Mouse (Mus musculus) G1E-ER4 (cell line): ENCODE results near the gene Gm26602. TPM values are rescaled to one million over a fixed set of nuclear protein-coding genes. Genes with fewer than 3 reads are reported as not detected.

Experiments used
- GATA1 ChIP-seq: IDR thresholded peaks from one replicate; pipeline ENCODE4 v1.8.0; 2012; ENCODE audit warnings: low read length, inconsistent platforms
- polyA plus RNA-seq: library from polyadenylated mRNA; stranded (reverse); fragments of >175 nt; gene quantifications from 2 replicates; pipeline ENCODE4 v1.2.3, GENCODE M21; 2012

Gm26602 gene
- polyA plus RNA-seq, 1 experiment = not detected

DNA sequence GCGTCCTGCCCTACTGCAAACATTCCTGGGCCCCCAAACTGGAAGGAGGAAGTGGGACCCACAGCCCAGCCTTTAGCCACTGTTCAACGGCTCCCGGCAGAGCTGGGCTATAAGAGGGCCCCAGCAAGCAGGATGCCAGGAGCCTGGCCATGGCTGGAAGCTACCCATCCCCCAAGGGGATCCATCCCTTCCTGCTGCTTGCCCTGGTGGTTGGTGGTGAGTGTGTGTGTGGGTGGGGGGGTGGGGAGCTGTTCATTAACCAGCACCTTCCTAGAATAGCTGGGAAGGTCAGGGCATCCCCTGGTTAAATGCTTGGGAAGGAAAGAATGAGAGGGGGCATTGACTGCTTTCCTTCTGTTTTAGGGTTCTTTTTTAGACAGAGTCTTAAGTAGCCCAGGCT, 31.1 kb upstream of the Gm26602 start:
- TF ChIP-seq GATA1 = no peak

DNA sequence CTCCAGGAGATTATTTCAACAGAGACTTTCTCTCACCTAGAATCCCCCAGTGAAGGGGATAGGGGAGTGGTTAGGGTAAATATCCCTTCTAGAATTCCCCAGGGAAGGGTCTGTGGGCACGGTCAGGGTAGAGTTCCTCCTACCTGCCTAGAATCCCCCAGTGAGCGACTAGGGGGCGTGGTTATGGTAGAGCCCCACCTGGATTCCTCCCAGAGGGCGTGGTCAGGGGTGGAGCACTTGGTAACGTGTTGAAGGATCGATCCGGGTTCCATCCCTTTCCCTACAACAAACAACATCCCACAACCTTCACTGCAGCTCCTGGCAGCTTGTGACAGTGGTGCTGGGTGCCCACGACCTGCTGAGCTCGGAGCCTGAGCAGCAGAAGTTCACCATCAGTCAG, 29.9 kb upstream of the Gm26602 start:
- TF ChIP-seq GATA1 = no peak

DNA sequence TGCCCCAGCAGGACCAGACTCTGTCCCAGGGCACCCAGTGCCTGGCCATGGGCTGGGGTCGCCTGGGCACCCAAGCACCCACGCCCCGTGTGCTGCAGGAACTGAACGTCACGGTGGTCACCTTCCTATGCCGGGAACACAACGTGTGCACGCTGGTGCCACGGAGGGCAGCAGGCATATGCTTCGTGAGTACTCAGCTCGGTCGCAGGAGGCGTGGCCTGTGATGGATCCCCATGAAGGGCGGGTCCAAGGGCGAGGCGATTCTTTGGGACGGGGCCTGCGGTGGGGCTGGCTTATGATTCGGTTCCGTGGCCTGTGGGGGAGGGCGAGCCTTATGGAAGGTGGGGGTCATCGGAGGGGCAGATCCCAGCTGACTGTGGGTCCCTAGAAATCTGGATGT, 28.7 kb upstream of the Gm26602 start:
- TF ChIP-seq GATA1 = no peak

DNA sequence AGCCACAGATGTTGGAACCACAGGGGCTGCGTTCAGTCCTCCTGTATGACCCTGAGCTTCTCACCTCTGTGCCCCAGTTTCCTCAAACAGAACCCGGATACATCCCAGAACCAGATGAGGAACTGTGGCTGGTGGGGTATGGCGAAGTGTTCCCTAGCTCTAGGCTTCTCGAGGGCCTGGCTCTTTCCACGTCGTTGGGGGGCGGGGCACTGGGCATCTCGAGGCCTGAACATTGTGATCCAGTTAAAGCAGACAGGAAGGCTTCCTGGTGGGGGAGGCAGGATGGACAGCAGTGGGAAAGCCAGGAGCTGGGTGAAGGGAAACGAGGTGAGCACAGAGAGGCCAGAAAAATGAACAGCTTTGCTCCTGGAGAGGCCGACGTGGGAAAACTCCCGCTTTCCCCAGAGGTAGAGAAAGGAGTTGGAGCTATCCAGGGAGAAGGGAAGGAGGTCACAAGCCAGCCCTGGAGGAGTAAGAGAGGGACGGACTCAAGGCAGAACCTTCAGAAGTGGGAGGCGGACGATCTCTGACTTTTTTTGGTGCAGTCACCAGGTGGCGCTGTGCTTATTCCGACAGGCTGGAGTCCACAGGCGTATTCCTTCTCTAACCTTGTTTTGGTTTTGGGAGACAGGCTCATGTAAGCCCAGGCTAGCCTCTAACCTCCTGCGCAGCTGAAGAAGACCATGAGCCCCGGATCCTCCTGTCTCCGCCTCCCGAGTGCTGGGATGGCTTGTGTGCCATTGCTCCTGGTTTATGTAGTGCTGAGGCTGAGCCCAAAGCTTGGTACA, 27.2 kb upstream of the Gm26602 start:
- TF ChIP-seq GATA1 = no peak

DNA sequence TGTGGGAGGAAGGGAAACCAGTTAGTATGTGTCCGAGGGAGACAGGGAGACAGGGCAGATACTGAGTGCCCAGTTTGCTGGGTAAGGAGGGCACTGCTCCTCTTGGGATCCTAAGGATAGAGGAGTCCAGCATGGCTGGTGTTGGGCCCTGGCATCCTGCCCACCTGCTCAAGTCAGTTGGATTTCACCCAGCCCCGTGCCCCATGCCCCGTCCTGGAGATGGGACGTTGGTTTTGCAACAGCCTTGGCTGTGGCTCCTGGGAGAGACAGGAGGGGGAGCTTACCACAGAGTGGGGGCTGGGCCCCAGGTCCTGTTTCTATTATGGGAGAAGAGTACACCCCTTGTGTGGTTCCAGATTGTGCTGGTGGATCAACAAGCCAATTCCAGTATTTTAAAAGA, 26.2 kb upstream of the Gm26602 start:
- TF ChIP-seq GATA1 = no peak

DNA sequence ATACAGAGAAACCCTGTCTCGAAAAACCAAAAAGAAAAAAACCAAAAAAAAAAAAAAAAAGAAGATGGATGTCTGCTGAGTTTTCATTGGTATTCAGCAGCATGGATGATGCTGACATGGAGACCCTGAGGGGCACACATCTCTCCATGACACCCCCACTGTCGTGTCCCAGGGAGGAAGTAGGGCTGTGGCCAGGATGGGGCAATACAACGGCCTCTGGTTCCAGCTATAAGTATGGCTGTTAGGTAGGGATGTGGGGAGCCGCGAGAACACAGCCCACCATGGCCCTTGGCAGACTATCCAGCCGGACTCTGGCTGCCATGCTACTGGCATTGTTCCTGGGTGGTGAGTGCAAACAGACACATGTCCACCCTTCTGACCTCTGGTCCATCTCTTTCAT, 24.6 kb upstream of the Gm26602 start, which contains the start of gene Elane:
Gene Elane, plus strand, starts transcription at position 194 of the 400 bp plus-strand sequence.
- TF ChIP-seq GATA1 = no peak

DNA sequence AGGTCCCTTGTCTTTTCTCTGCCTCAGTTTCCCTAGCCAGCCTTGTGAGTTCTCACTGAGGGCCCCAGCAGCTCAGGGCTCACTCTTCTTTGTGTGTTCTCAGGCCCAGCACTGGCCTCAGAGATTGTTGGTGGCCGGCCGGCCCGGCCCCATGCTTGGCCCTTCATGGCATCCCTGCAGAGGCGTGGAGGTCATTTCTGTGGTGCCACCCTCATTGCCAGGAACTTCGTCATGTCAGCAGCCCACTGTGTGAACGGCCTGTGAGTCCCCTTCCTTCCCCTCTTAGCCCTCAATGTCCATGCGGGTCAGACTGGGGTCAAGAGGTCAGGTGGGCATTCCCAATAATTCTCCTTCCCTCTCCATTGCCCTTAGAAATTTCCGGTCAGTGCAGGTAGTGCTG, 24.0 kb upstream of the Gm26602 start:
- no peak for TF ChIP-seq GATA1

DNA sequence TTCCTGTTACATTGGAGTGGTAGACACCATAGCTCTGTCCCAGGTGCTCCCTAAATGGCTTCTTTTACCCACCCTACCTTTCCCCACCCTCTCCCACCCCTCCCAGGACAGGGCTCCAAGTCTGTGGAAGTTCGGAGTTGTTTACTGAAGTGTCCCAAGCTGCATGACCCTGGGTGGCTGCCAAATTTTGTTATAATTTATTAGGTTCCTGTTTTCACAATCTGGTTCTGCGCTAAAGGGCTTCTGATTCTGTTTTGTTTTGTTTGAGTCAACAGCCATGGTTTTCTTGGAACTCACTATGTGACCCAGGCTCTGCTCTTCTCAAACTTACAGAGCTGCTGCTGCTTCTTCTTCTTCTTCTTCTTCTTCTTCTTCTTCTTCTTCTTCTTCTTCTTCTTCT, 21.3 kb upstream of the Gm26602 start:
- TF ChIP-seq GATA1 = no peak

DNA sequence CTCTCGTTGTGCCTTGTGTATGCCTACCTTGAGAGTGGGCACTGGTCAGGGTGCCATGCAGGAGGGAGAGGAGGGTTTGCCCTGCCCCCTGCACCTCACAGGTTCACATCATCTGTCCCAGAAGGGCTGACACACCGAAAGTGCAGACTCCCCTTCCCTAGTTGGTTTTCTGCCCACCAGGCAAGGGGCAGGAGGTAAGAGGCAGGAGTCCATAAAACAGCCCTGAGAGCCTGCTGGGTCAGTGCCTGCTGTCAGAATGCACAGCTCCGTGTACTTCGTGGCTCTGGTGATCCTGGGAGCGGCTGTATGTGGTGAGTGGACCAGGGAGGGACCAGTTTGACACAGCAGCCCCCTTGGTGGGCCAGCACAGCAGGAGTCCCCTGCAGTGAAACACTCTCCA, 20.0 kb upstream of the Gm26602 start, which contains the start of gene Cfd:
Gene Cfd, plus strand, starts transcription at position 184 of the 400 bp plus-strand sequence.
- no peak for TF ChIP-seq GATA1

DNA sequence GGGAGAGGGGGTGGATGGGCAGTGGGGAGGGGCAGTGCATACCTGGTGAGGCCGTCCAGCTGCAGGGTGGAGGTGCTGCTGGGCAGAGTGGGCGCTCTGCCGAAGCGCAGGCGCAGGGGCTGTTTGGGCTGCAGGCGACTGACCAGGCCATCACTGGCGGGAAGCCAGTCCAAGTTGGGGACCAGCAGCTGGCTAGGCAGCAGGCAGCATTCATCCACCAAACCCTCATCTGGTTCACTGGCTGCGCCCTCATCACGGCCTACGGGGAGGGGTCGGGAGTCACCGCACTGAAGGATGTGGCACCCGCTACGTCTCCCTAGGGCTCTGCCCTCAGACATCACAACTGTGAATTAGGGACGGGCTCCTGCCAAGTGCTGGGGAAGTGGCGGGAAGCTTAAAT, 14.3 kb upstream of the Gm26602 start:
- no peak for TF ChIP-seq GATA1

DNA sequence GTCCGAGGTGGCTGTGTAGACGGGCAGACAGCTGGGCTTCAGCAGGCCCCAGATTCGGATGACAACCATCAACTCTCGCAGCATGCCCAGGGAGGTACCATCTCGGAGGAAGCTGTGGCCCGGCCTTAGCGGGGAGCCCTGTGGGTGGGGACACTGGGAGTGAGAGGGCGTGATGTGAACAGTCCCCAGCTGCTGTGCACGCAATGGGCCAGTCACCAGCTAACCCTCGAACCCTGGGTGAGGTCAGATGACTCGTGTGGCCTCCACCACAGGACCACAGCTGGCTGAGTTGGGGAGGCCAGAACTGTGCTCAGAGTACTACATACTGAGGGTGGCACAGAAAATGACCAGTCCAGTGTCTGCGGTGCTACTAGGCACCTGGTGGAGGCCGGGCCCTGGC, 13.8 kb upstream of the Gm26602 start:
- TF ChIP-seq GATA1 = no peak

DNA sequence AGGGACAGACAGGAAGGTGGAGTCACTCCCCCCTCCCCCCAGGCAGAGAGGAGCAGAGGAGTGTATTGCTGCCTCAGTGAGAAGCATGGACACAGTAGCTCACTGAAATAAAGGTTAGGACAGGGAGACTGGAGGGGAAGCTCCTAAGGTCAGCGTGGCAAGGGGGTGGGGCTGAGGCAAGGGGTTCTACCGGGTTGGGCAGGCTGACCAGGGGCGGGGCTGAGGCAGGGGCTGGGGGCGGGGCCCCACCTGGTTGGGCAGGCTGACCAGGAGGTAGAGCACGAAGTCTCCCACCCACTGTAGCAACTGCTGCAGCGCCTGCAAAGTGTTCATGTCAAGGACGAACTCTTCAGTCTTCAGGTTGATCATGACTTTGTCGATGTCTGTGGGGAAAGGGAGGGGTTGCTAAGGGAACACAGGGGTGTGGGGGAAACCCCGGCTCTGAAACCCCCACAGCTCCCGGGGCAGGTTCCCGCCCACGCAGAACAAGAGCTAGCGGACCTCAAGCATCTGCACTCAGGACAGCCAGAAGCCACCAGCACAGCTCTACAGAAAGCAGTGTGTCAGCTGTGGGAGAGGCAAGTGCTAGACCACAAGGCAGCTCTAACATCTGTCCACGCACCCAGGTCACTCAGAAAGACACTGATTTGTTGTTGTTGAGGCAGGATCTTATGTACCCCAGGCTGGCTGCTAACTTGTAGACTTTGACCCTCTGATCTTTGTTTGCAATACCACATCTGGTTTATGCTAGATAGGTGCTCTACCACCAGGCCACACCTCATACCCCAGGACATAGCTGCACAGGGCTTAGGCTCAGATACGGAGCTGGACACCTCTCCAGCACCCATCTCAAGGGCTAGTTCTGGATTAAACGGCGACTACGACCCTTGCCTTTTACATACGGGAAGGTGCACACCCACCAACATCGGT, 13.1 kb upstream of the Gm26602 start:
- TF ChIP-seq GATA1 = no peak

DNA sequence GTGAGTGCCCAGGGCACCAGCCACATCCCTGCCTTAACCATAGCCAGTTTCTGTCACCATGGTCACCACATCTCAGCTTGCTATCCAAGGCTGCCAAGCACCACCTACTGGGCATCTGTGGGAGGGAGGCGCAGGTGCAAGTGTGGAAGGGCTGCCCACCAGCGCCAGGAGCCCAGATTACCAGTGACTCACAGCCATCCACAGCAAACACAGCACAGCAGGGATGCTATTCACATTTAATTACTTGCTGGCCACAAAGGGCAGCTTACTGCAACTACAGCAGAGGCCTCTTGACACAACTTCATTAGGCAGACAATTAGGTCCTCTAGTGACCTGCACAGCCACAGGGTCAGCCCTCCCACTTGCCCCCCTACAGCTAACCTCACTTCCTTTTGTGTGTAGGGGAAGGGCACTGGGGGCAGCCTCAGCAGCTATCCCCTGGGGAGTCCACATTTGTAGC, 9.7 kb upstream of the Gm26602 start:
- no peak for TF ChIP-seq GATA1

DNA sequence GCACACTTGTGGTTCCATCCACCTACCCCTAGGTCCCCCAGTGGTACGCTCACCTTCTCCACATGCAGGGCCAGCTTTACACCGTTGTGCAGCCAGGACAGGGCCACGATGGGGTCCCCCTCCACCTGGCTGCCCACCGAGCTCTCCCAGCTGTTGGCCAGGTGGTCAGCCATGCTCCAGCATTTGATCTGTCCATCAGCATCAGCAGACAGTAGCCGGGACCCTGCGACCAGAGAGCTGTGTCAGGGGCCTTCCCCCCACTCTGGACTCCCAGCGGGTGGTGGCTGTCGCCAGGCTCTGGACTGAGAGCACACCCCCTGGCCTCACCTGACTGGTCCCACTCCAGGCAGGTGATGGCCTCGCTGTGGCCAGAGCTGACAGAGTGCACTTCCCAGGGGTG, 3.9 kb upstream of the Gm26602 start:
- no peak for TF ChIP-seq GATA1

DNA sequence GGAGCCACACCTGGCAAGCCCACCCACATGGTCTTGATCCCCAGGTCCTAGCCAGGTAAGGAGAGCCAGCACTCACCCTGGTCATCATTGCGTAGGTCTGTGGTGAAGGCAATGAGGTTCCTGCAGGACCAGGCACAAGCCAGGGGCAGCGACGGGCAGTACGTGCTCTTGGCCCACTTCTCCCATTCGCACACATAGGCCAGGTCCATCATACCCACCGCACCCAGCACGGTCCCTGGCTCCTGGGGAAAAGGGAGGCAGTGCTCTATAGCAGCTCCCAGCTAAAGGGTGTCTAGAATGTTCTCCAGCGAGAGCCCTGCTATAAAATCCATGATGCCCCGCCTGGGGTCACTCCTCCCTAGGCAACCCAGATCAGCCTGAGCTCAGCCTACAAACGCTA, 3.2 kb upstream of the Gm26602 start:
- TF ChIP-seq GATA1 = no peak
